Mouse (Mus musculus) left cerebral cortex, adult 18-20 months (tissue): ENCODE measurements at regions not wholly inside any gene's neighbourhood (a gene's known extent, or its start where the extent isn't known, plus 50 kb on each side); places are given as distances from the start of the nearest gene placed in this dataset.
"Not testable (repeated sequence)": the region's sequence is repeated elsewhere in the genome, so short reads cannot be mapped to it uniquely, and the experiment has no call there.

Experiments
- DNase-seq, 2 experiments: peaks; one replicate each; pipeline ENCODE4 v3.0.0; 2021 to 2022; ENCODE audit warnings: low spot score in 2 of 2, mixed read lengths in 1 of 2

- DNase-seq = no peak
Observed at GRCm38 (mm10) chr5:77816759-77817280, 409.0 kb upstream of the Igfbp7 start.

GRCm38 (mm10) chr5:77809844-77810243, 402.0 kb upstream of the Igfbp7 start:
- no peak for DNase-seq

DNA sequence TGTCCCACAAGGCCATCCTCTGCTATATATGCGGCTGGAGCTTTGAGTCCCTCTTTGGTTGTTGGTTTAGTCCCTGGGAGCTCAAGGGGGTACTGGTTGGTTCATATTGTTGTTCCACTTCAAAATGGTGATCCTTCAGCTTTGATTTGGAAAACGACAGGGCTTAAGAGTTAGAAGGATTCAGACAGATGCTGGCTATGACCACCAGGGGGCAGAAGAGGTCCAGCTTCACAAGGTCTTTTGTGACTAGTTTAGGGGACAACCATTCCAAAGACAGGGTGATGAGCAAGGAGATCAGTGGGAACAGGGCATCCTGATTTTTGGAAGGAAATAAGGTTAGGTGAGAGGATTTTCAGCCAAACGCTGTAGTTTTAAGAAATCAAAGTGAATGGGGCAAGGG, 399.9 kb upstream of the Igfbp7 start:
- peak; percentile 59 to 74 for DNase-seq

DNA sequence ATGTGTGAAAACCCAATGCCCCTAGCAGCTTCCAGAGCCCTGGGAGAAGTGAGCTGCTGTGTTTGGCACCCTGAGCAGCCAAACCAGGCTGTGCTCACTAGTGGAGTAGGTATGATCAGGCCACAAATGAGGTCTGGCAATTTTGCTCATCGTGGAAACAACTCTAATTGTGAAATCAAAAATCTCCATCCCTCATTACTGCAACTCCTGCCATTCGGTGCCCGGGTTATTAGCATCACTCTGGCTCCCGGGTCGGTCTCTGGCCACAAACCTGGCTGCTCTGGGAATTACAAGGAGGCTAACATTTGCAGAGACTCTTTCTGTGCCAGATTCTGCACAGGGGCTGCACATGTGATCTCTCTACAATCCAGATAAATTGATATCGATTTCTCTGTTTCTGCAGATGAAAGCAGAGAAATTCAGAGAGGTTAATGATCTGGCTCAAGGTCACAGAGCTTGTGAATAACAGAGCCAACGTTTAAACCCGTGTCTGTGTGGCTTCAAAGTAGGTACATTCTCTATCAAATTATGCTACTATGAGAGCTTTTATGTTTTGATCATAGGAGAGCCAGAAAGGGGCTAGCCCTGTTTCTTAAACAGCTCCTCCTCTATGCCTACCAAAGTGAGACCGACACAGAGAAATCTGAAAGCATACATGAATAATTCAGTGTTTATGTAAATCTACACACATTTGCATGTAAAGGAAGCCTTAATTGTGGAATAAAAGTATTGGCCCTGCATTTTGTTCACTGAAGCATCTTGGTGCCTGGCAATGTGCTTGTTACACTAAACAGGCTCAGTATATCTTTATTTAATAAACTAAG, 398.7 kb upstream of the Igfbp7 start:
- DNase-seq = no peak

DNA sequence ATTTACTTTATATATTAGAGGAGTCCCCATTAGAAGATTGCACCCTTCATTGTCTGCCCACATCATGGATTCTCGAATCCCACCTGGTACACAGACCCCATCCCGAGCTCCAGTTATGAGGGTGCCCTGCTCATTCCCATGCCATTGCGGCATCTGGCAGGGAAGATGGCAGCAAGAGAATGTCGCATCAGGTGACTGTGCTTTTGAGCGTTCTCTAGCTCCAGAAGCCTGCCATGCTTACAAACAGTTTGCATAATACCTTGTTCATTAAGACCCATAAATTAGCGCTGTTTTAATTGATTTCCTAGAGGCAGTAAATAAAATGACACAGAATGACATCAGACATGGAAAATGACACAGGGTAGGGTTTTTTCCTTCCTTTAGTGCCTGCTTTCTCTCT, 398.0 kb upstream of the Igfbp7 start:
- no peak for DNase-seq

DNA sequence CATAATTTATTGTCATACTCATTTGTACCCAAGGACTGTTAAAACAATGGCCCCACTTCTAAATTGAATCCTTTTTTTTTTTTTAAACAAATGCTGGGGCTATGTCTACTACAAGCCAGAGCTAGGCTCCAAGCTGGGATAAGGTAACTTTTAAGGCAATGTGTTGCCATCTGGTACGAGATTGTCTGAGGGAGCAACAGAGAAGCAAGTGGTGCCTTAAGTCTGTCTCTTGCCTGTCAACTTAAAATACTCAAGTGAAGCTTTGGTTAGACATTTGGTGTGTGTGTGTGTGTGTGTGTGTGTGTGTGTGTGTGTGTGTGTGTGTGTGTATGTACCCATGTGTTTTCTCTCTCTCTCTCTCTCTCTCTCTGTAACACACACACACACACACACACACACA, 397.5 kb upstream of the Igfbp7 start:
- DNase-seq = no peak

DNA sequence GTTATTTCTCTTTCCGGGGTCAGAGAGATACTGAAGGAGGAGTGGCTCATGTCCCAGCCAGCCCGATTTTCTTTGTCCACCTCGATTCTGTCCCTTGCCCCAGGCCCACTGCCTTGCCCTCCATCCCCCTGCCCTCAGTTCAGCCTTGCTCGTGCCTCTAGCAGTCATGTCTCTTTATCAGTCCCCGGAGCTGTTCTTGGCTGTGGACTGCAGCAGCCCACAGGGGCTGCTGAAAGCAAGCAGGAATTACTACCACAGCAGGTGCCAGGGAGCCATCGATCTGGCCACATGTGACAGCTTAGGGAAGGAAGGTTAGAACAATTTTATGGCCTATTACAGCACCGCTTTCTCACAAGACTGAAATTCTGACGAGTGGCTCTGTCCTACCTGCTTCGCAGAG, 396.3 kb upstream of the Igfbp7 start:
- no peak for DNase-seq

- DNase-seq = peak; percentile 71 to 86
Observed at GRCm38 (mm10) chr5:77803562-77803961, 395.7 kb upstream of the Igfbp7 start.

- DNase-seq = no peak
Observed at GRCm38 (mm10) chr5:77796960-77797359, 389.1 kb upstream of the Igfbp7 start.

- DNase-seq = no peak
Observed at GRCm38 (mm10) chr5:77795766-77796165, 387.9 kb upstream of the Igfbp7 start.

DNA sequence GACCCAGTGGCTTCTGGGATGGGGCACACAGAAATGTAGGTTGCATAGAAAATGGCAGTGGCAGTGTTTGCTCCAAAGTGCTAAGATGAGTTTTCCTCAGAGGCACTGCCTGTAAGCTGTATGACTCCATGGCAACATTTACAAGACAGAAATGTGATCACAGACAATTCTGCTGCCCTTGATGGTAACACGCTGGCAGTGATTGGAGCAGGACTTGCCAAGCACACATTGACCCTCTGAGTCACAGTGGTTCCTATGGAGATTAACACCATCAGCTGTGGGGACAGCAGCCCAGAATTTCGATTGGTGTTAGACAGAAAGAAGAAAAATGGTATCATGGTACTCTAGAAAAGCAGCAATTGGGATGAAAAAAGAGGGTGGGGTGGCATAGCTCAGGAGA, 376.1 kb upstream of the Igfbp7 start:
- no peak for DNase-seq

- no peak for DNase-seq
Observed at GRCm38 (mm10) chr5:77762426-77763042, 354.7 kb upstream of the Igfbp7 start.

DNA sequence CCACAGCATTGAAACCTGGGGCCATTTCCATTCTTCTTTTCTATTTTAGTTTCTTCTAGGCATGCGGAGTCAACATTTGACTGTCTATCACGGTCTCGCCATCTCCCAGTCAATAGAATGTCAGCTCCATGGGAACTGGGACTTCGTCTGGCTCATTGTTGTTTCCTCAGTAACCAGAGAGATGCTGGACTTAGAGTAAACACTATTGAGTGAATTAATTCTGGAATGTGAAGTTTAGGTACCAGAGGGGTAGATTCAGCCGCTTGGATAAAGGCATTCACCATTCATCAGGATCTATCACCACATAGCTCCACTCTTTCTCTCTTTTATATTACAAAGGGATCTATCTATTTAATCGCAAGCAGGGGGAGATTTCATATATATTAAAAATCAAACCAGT, 354.2 kb upstream of the Igfbp7 start:
- no peak for DNase-seq

DNA sequence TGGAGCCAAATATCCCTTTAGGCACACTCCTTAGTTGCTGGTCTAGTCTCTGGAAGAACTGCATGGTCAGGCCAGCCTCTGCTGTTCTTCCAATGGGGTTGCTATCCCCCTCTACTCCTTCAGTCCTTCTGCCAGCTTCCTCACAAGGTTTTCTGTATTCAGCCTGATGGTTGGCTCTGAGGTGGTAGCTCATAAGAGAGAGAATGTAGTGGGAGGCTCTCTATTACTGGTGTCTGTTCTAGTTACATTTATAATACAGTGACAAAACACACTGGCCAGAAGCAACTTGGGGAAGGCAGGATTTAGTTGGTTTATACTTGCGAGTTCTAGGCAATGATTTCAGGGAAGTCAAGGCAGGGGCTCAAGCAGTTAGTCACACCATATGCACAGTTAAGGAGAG, 341.1 kb upstream of the Igfbp7 start:
- DNase-seq = no peak

DNA sequence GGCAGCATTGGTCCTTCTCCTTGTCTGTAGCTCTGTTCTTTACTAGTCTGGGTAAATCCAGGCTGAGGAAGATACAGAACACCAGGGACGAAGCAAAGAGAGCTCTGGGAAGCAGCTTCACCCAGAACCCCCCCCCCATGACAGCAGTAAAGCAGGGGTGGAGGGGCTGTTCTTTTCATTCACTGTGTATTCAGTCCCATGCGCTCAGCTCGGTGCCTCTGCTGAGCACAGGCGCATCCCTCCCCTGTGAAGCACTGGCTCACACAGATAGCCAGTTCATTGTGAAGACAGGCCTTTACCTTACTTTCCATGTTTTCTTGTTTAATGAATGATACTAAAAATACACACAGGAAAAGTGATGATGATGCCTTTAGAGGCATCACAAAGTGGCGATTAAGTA, 338.8 kb upstream of the Igfbp7 start:
- DNase-seq = no peak

- DNase-seq = no peak
Observed at GRCm38 (mm10) chr5:77743467-77743866, 335.6 kb upstream of the Igfbp7 start.

DNA sequence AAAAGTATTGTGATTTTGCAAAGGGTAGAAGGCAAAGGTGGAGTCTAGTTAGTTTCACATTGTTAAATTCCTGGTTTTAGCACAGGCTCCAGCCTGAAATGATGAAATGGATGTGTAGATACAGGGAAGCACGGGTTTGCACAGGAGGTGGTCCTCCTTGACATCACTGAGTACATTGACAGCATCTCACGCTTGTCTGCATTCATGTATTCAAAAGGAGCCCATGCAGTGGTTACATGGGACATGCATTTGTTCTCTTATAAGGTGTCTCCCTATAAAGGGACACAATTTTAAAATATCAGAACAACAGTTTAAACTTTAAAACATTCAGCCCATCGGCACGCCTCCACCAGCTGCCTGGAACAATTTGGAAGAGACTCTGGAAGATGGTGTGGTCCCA, 322.4 kb upstream of the Igfbp7 start:
- DNase-seq = not testable (repeated sequence)

DNA sequence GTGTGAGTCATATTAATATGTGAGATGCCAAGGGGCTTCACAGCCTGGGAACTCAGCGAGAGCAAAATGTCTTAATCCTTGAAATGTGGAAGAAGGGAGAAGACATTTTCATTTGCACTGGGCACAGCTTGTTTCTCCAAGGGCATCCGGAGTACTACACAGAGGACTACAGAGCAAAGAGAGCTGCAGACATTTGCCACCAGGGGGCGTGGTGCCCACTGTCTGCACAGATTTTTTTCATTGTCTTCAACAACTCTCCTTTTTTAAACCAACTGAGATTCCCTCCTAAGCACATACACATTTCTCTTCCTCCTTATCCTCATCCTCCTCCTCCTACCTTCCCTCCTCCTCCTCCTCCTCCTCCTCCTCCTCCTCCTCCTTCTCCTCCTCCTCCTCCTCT, 273.8 kb upstream of the Igfbp7 start:
- no peak for DNase-seq

GRCm38 (mm10) chr5:77672073-77672924, 264.5 kb upstream of the Igfbp7 start:
- DNase-seq = no peak

- peak; percentile 15 to 16 for DNase-seq
Observed at GRCm38 (mm10) chr5:77663096-77663495, 255.3 kb upstream of the Igfbp7 start.

DNA sequence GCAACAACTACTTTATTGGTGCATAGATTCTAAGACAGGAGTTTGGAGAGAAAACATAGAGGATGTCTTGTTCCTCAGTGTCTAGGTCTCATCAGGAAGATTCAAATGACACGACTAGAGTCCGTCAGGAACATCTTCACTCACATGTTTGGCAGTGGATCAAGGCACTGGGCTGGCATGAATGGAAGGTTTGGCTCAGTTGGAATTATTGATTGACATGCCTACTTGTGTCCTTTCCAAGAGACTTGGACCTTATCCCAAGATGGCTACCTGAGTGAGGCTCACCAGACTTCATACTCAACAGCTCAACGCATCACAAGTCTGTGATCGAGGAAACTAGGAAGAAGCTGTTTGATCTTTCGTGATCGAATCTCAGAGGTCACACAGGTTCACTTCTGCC, 251.2 kb upstream of the Igfbp7 start:
- no peak for DNase-seq

DNA sequence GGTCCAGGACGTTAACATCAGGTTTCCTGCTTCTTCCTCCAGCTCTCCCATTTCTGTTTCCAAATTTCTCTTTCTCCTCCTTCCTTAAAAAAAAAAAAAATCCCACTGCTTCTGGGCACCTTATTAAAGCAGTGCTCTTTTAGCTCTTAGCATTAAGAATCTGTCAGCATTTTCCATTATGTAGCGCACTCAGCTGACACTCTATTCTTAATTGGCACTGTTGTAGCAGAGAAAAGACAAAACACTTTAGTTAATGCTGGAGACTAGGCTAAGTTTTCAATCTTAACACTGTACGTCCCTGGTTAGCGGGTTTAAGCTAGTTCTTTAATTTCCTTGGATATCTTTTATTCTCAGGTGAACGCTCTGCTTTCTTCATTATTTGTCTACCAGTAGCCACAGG, 236.8 kb upstream of the Igfbp7 start:
- no peak for DNase-seq
